Mouse (Mus musculus): Measurements from ENCODE around the gene Gm45062. TPM values are rescaled to one million over a fixed set of nuclear protein-coding genes. Genes with fewer than 3 reads are reported as not detected.

Gm45062 gene
- polyA plus RNA-seq, 1 experiment, result 1.2 TPM

GRCm38 (mm10) chr6:8419485-8420186 is 160.4 kb downstream of the Gm45062 start:
- DNase-seq, result no peak
- Histone ChIP-seq H3K4me1 (ENCODE audit: control insufficient read depth, insufficient read depth, low read length) (peaks cover 4% of the 10 kb centered on the region; the same call in 1 of the 2 replicates), H3K4me3 (replicated peaks; ENCODE audit: extremely low read depth, low read depth, low read length) (no peak overlapping the region)
- no peak for TF ChIP-seq POLR2A (IDR thresholded peaks at IDR 0.05; ENCODE audit: borderline replicate concordance, extremely low read depth, low read depth, low read length)
- no peak for TF ChIP-seq CTCF (IDR thresholded peaks at IDR 0.05; ENCODE audit: insufficient read depth, low read length)
- WGBS, result 61% methylated on average over 4 of the region's 4 CpGs

DNA sequence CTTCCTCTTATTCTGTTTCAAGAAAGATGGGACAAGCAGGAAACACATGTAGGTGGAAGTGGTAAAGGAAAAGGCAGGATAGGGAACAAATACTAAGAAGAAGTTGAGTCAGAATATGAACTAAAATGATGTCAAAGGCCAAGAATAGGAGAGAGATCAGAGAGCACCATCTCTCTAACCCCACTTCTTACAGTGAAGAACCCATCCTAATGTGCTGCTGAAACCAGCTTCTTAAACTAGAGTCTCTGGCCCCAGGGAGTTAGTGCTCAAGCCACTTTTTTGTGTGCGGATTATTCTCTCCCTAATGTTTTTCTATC is 160.9 kb downstream of the Gm45062 start:
- no peak for DNase-seq
- 94% methylated on average over 1 of the region's 1 CpGs for WGBS
- TF ChIP-seq CTCF (IDR thresholded peaks at IDR 0.05; ENCODE audit: insufficient read depth, low read length), result no peak
- no peak for TF ChIP-seq POLR2A (IDR thresholded peaks at IDR 0.05; ENCODE audit: borderline replicate concordance, extremely low read depth, low read depth, low read length)

DNA sequence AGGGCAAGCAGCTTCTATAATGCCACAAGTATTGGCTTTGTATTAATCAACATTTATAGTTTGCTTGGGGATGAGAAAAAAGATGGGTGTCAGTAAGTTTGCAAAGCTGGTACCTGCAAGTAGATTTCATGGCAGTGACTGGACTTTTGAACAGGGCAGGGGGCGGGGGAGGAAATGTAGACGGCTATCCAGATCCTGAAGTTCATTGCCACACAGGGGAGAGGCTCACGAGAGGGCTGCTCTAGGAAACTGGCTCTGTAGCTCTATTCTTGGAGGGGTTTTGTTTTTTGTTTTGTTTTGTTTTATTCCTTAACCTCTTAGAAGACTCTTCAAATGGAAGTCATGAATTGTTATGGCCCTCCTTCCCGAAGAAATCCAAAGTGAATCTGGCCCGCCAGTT is 162.2 kb downstream of the Gm45062 start:
- no peak for DNase-seq
- TF ChIP-seq CTCF (IDR thresholded peaks at IDR 0.05; ENCODE audit: insufficient read depth, low read length) (no peak), POLR2A (IDR thresholded peaks at IDR 0.05; ENCODE audit: borderline replicate concordance, extremely low read depth, low read depth, low read length) (no peak)
- H3K4me1 ChIP-seq (ENCODE audit: control insufficient read depth, insufficient read depth, low read length), result peaks cover 4% of the 10 kb centered on the region; the same call in 1 of the 2 replicates
- 71% methylated on average over 5 of the region's 5 CpGs for WGBS
- H3K4me3 ChIP-seq (replicated peaks; ENCODE audit: extremely low read depth, low read depth, low read length), result no peak overlapping the region

More for the DNA sequence above, 160.9 kb downstream of the Gm45062 start:
- Histone ChIP-seq H3K4me3 (replicated peaks; ENCODE audit: extremely low read depth, low read depth, low read length) (no peak overlapping the region), H3K4me1 (ENCODE audit: control insufficient read depth, insufficient read depth, low read length) (peaks cover 4% of the 10 kb centered on the region; the same call in 1 of the 2 replicates)

DNA sequence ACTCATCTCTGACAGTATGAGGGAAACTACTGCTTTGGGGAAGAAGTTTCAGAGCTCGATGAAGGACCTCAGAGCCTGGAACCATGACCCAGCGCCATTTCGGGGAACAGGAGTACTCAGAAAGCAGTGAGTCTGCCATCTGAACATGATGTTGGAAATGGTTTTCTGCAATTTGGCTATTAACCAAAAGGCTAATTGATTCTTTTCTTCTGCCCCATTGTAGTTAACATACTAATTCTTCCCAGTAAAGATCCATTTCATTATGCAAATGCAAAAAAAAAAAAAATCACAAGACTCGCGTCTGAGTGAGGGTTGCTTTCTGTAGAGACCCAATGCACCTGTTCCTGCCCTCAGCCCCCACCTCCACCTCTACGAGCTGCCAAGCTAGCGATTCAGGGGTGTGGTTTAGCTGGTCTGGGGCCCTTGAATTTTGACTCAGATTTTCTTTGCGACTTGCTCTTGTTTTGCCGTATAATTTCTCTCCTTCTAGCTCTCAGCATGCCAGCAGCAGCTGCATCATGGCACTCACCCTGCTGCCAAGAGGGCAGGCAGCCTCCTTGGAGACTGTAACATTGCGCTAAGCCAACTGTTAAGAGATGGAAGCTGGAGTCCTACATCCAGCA is 162.8 kb downstream of the Gm45062 start:
- peaks cover 4% of the 10 kb centered on the region; the same call in 1 of the 2 replicates for H3K4me1 ChIP-seq (ENCODE audit: control insufficient read depth, insufficient read depth, low read length)
- WGBS, result 74% methylated on average over 10 of the region's 10 CpGs
- no peak for TF ChIP-seq CTCF (IDR thresholded peaks at IDR 0.05; ENCODE audit: insufficient read depth, low read length)
- TF ChIP-seq POLR2A (IDR thresholded peaks at IDR 0.05; ENCODE audit: borderline replicate concordance, extremely low read depth, low read depth, low read length), result no peak
- DNase-seq, result no peak
- H3K4me3 ChIP-seq (replicated peaks; ENCODE audit: extremely low read depth, low read depth, low read length), result no peak overlapping the region

GRCm38 (mm10) chr6:8423142-8423541 is 163.9 kb downstream of the Gm45062 start:
- no peak for TF ChIP-seq POLR2A (IDR thresholded peaks at IDR 0.05; ENCODE audit: borderline replicate concordance, extremely low read depth, low read depth, low read length)
- TF ChIP-seq CTCF (IDR thresholded peaks at IDR 0.05; ENCODE audit: insufficient read depth, low read length), result no peak
- 91% methylated on average over 2 of the region's 2 CpGs for WGBS
- Histone ChIP-seq H3K4me3 (replicated peaks; ENCODE audit: extremely low read depth, low read depth, low read length) (no peak overlapping the region), H3K4me1 (ENCODE audit: control insufficient read depth, insufficient read depth, low read length) (peaks cover 4% of the 10 kb centered on the region; the same call in 1 of the 2 replicates)
- no peak for DNase-seq

DNA sequence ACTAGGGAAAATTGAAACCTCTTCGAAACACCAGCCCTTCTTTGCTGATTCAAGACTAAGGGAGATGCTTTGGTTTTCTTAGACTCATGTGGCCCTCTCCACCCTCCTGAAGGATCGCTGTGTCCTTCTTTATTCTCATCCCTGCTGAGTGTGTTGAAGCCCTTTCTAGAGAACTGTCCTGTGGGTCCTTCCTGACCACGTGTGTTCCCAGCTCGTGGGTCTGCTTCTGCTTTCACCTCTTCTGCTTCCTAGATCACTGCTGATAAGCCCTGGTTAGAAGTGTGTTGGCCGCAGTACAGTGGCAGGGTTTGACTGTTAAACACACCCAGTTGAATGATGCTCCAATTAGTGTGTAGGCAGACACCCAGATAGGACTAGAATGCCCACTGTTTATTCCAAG is 168.4 kb downstream of the Gm45062 start:
- no peak for DNase-seq
- WGBS, result 65% methylated on average over 5 of the region's 5 CpGs
- TF ChIP-seq POLR2A (IDR thresholded peaks at IDR 0.05; ENCODE audit: borderline replicate concordance, extremely low read depth, low read depth, low read length) (no peak), CTCF (IDR thresholded peaks at IDR 0.05; ENCODE audit: insufficient read depth, low read length) (no peak)
- no peak overlapping the region for H3K4me3 ChIP-seq (replicated peaks; ENCODE audit: extremely low read depth, low read depth, low read length)
- peaks cover 2% of the 10 kb centered on the region for H3K4me1 ChIP-seq (ENCODE audit: control insufficient read depth, insufficient read depth, low read length)

- whole genome bisulfite sequencing, result 89% methylated on average over 9 of the region's 9 CpGs
- TF ChIP-seq CTCF (IDR thresholded peaks at IDR 0.05; ENCODE audit: insufficient read depth, low read length), result no peak
- TF ChIP-seq POLR2A (IDR thresholded peaks at IDR 0.05; ENCODE audit: borderline replicate concordance, extremely low read depth, low read depth, low read length), result no peak
- H3K4me3 ChIP-seq (replicated peaks; ENCODE audit: extremely low read depth, low read depth, low read length), result no peak overlapping the region
- DNase-seq, result no peak
- H3K4me1 ChIP-seq (ENCODE audit: control insufficient read depth, insufficient read depth, low read length), result peaks cover 3% of the 10 kb centered on the region
These were observed 171.5 kb downstream of the Gm45062 start for GRCm38 (mm10) chr6:8430610-8431234.

DNA sequence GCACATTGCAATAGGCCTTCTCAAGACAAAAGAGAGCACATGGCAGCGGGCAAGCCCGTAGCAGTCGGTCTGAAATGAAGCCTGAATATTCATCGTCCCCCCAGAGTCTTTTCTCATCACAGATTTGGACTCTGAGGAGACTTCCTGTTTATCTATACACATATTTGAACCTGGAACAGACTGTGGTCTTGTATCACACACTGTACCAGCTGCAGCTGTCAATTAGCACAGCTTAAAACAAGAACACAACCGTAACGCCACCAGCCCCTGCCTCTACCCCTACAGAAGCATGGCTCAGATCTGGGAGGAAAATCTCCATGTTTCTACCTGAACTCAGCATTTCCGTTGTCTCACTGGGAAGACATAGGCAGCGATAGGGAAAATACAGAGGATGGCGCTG is 173.9 kb downstream of the Gm45062 start:
- H3K4me3 ChIP-seq (replicated peaks; ENCODE audit: extremely low read depth, low read depth, low read length), result no peak overlapping the region
- TF ChIP-seq CTCF (IDR thresholded peaks at IDR 0.05; ENCODE audit: insufficient read depth, low read length), result no peak
- no peak for TF ChIP-seq POLR2A (IDR thresholded peaks at IDR 0.05; ENCODE audit: borderline replicate concordance, extremely low read depth, low read depth, low read length)
- WGBS, result 66% methylated on average over 9 of the region's 9 CpGs
- H3K4me1 ChIP-seq (ENCODE audit: control insufficient read depth, insufficient read depth, low read length), result peaks cover 3% of the 10 kb centered on the region
- no peak for DNase-seq

GRCm38 (mm10) chr6:8437937-8438336 is 178.7 kb downstream of the Gm45062 start:
- DNase-seq, result no peak
- TF ChIP-seq CTCF (IDR thresholded peaks at IDR 0.05; ENCODE audit: insufficient read depth, low read length) (no peak), POLR2A (IDR thresholded peaks at IDR 0.05; ENCODE audit: borderline replicate concordance, extremely low read depth, low read depth, low read length) (no peak)
- WGBS, result 90% methylated on average over 3 of the region's 3 CpGs
- Histone ChIP-seq H3K4me3 (replicated peaks; ENCODE audit: extremely low read depth, low read depth, low read length) (no peak overlapping the region), H3K4me1 (ENCODE audit: control insufficient read depth, insufficient read depth, low read length) (no peaks in the 10 kb centered on the region; the same call in 1 of the 2 replicates)
